Comparison of ENCODE assay signal across 17 mouse cellular contexts in genomic region chr9:31802641-31803040, GRCm38 (mm10).
"Had no signal": no experiment of that assay in that cellular context is flagged by ENCODE, and none has a peak within 500 bp of the region (broad histone marks: within the 10 kb centered on the region; RNA-seq: fewer than 3 reads in every experiment).

No protein-coding gene starts in this region.

- ATAC-seq: liver, embryonic 12.5 days; liver, postnatal 0 days; lung, postnatal 0 days; midbrain, embryonic 13.5 days; midbrain, embryonic 15.5 days; midbrain, embryonic 16.5 days had no signal

- DNase-seq: left cerebral cortex, postnatal 4 days; liver; liver, embryonic 13.5 days; liver, postnatal 0 days; lung, adult 18-20 months; lung, adult 2 months; lung, embryonic 14.5 days; lung, postnatal 10 days; lung, postnatal 14 days; lung, postnatal 36 days; lung, postnatal 4 days; midbrain, embryonic 14.5 days had no signal
